Mouse (Mus musculus) stomach, embryonic 14.5 days (tissue): ENCODE measurements around the gene Gxylt2. TPM values are rescaled to one million over a fixed set of nuclear protein-coding genes. Genes with fewer than 3 reads are reported as not detected.

Source experiments
- ATAC-seq: fragments of 200-750 bp; cut with Nextera tagmentation; 2 replicates; pipeline ENCODE4 v1.8.0; 2017; ENCODE audit warnings: low read depth, moderate TSS enrichment; ENCODE audit not compliant: insufficient number of reproducible peaks, insufficient read depth, low FRiP score
- H3K27ac ChIP-seq: fragments of 300-500 bp; sonication (generic); 2 replicates; pipeline ENCODE4 v1.5.1; 2014; ENCODE audit warnings: mild to moderate bottlenecking, low read length, moderate library complexity, mixed read lengths
- H3K27me3 ChIP-seq: fragments of 300-500 bp; sonication (generic); 2 replicates; pipeline ENCODE4 v1.6.1; 2014; ENCODE audit warnings: low read length, control low read depth, mixed read lengths; ENCODE audit not compliant: control insufficient read depth, insufficient read depth
- H3K36me3 ChIP-seq: fragments of 300-500 bp; sonication (generic); 2 replicates; pipeline ENCODE4 v1.6.1; 2014; ENCODE audit warnings: mild to moderate bottlenecking, control low read depth, low read length, moderate library complexity, mixed read lengths; ENCODE audit not compliant: control insufficient read depth, insufficient read depth
- H3K4me1 ChIP-seq: fragments of 300-500 bp; sonication (generic); 2 replicates; pipeline ENCODE4 v1.6.1; 2014; ENCODE audit warnings: low read length, control low read depth, mixed read lengths; ENCODE audit not compliant: control insufficient read depth, insufficient read depth
- H3K4me2 ChIP-seq: fragments of 300-500 bp; sonication (generic); replicated peaks from 2 replicates; pipeline ENCODE4 v1.6.1; 2014; ENCODE audit warnings: low read depth, low read length, control low read depth
- H3K4me3 ChIP-seq: fragments of 300-500 bp; sonication (generic); 2 replicates; pipeline ENCODE4 v1.5.1; 2014; ENCODE audit warnings: low read depth, low read length, control low read depth
- H3K9ac ChIP-seq: fragments of 300-500 bp; sonication (generic); replicated peaks from 2 replicates; pipeline ENCODE4 v1.6.1; 2014; ENCODE audit warnings: low read depth, mild to moderate bottlenecking, control low read depth, low read length, moderate library complexity, mixed read lengths
- H3K9me3 ChIP-seq: fragments of 300-500 bp; sonication (generic); 2 replicates; pipeline ENCODE4 v1.6.1; 2016; ENCODE audit warnings: low read depth, low read length, control low read depth; ENCODE audit not compliant: control insufficient read depth
- WGBS: fragments of 180-500 bp; shearing (Covaris S2); extraction: QIAGEN DNeasy Blood & Tissue Kit; methylation state at CpG from one replicate; pipeline ENCODE4 v1.1.7; 2014; 5-methylcytosine and 5-hydroxymethylcytosine counted together
- polyA plus RNA-seq: library from polyadenylated mRNA; unstranded; fragments of >200 nt; fragmentation: Nextera tagmentation; extraction: Ambion mirVana; gene quantifications from 2 replicates; pipeline ENCODE4 v1.2.1, GENCODE M21; 2014

Gene Gxylt2
- 1.7 and 2.0 TPM in 2 replicates for polyA plus RNA-seq

DNA sequence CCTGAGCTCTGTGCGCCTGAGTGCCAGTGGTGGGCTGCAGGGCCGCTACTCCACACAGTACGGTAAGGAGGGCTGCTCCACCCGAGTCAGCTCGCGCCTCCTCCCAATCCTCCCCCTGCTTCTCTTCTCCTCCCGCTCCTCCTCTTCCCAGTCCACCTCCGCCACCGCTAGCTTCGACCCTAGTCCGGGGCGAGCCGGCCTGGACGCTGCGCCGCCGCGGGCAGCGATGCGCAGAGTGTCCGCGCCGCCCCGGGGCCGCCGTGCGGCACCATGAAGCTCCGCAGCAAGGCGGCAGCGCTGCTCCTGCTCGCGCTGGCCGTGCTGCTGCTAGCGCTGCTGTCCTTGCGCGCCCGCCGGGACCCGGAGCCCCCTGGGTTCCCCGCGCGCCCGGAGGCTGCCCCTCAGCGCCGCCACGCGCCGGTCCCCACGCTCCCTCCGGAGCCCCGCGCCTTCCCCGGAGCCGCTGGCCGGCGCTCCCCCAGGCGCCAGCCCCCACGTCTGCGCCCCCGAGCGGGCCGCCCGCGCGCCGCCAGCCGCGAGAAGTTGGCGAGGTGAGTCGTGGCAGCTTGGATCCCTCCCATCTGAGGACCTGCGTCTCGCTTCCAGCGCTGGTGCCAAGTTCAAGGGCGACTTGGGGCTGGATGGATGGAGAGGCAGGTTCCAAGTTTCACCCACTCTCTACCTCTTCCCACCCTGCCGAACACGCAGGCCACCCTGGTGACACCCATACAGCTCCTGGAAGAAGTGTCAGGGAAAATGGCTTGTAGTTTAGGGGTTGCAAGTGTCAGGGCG is at the start of gene Gxylt2:
Gene Gxylt2, plus strand, starts transcription at position 161 of the 792 bp plus-strand sequence.
- H3K9me3 ChIP-seq, result no peaks in the 10 kb centered on the region
- H3K9ac ChIP-seq, result peak within 1 kb of the TSS; percentile 50
- no peaks in the 10 kb centered on the region for H3K36me3 ChIP-seq
- H3K4me2 ChIP-seq, result peak within 1 kb of the TSS; percentile 94
- WGBS, result under 1% methylated on average over 71 of the region's 77 CpGs
- no peak within 1 kb of the TSS for H3K27ac ChIP-seq
- H3K4me3 ChIP-seq, result peak within 1 kb of the TSS; percentile 56
- H3K27me3 ChIP-seq, result no peaks in the 10 kb centered on the region
- H3K4me1 ChIP-seq, result no peaks in the 10 kb centered on the region; the same call in 1 of the 2 replicates
- peak; percentile 88 for ATAC-seq

DNA sequence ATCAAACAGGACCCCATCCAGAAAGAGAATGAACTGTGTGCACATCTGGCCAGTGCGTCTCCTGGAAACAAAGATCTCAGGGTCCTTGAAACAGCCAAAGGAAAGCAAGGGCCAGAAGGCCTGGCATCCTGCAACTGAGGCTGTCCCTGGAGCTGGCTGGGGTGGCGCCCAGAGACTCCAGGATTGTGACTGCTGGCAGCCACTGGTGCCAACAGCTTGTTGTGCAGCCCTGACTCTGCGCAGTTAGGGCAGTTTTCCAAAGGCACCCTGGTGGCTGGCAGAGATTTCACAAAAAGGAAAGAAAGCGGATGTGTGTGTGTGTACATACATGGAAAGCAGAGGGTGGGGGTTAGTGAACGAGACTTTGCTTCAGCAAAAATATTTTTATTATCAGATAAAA is 44.1 kb upstream of the Gxylt2 start:
- no peak overlapping the region for H3K4me2 ChIP-seq
- ATAC-seq, result no peak
- 87% methylated on average over 5 of the region's 5 CpGs for WGBS
- H3K27ac ChIP-seq, result no peak overlapping the region
- peaks cover 15% of the 10 kb centered on the region for H3K36me3 ChIP-seq
- H3K4me3 ChIP-seq, result no peak overlapping the region
- H3K27me3 ChIP-seq, result no peaks in the 10 kb centered on the region
- H3K9me3 ChIP-seq, result no peaks in the 10 kb centered on the region
- H3K9ac ChIP-seq, result no peak overlapping the region
- H3K4me1 ChIP-seq, result no peaks in the 10 kb centered on the region

DNA sequence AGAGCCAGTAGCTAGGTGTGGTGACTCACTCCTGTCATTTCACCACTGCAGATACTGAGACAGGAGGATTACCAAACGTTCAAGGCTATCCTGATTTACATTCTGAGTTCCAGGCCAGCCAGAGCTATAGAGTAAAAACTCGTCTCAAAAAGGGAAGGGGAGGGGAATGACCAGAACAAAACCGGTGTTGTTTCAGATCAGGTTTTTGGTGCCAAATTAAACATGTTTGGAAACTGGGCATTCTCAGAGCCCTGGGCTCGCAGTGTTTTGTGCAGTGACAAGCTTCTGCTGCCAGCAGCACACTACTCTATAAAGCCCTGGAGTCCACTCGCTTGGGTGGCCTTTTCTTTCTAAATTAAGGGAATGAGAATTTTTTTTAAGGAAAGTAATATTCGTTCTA is 42.3 kb upstream of the Gxylt2 start:
- no peak overlapping the region for H3K27ac ChIP-seq
- H3K27me3 ChIP-seq, result no peaks in the 10 kb centered on the region
- no peaks in the 10 kb centered on the region for H3K4me1 ChIP-seq
- peaks cover 15% of the 10 kb centered on the region for H3K36me3 ChIP-seq
- 66% methylated on average over 6 of the region's 6 CpGs for WGBS
- no peaks in the 10 kb centered on the region for H3K9me3 ChIP-seq
- no peak overlapping the region for H3K4me3 ChIP-seq
- no peak for ATAC-seq
- no peak overlapping the region for H3K9ac ChIP-seq
- H3K4me2 ChIP-seq, result no peak overlapping the region

DNA sequence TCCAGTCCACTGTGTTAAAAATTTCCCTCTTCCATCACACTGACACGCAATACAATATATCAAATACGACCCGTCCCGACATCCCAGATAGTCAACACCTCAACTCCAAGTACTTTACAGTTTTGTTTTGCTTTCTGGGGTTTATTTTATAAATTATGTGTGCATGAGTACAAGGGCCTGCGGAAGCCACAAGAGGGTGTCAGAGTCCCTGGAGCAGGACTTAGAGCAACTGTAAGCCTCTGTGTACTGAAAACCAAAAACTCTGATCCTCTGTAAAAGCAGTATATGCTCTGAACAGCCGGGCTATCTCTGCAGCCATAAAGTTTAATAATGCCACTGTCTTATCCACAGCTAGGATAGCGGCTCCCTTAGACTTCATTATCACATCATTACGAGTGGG is 36.9 kb upstream of the Gxylt2 start:
- no peak for ATAC-seq
- Histone ChIP-seq H3K27ac (no peak overlapping the region), H3K4me2 (no peak overlapping the region), H3K4me1 (peaks cover 3% of the 10 kb centered on the region; the same call in 1 of the 2 replicates), H3K36me3 (peaks cover 12% of the 10 kb centered on the region), H3K9ac (no peak overlapping the region), H3K9me3 (no peaks in the 10 kb centered on the region), H3K27me3 (no peaks in the 10 kb centered on the region), H3K4me3 (no peak overlapping the region)
- 86% methylated on average over 8 of the region's 8 CpGs for WGBS

DNA sequence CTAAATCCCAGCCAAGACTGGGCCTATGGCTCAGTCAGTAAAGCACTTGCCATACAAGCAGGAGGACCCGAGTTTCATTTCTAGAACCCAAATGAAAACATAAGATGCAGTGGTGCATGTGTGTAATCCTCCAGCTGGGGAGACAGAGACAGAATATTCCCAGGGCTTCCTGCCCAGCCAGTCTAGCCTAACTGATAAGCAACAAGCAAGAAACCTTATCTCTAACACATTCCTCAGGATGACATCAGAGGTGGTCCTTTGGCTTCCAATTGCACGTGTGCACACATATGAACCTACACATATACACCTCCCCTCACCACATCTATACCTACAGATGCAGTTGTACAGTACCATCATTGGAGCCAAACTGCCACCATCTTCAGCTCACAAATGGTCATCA is 35.7 kb upstream of the Gxylt2 start:
- Histone ChIP-seq H3K27me3 (no peaks in the 10 kb centered on the region), H3K4me1 (peaks cover 3% of the 10 kb centered on the region; the same call in 1 of the 2 replicates), H3K36me3 (peaks cover 6% of the 10 kb centered on the region; the same call in 1 of the 2 replicates), H3K9me3 (no peaks in the 10 kb centered on the region), H3K9ac (no peak overlapping the region), H3K4me2 (no peak overlapping the region), H3K4me3 (no peak overlapping the region), H3K27ac (no peak overlapping the region)
- no peak for ATAC-seq
- 67% methylated on average over 2 of the region's 2 CpGs for WGBS

DNA sequence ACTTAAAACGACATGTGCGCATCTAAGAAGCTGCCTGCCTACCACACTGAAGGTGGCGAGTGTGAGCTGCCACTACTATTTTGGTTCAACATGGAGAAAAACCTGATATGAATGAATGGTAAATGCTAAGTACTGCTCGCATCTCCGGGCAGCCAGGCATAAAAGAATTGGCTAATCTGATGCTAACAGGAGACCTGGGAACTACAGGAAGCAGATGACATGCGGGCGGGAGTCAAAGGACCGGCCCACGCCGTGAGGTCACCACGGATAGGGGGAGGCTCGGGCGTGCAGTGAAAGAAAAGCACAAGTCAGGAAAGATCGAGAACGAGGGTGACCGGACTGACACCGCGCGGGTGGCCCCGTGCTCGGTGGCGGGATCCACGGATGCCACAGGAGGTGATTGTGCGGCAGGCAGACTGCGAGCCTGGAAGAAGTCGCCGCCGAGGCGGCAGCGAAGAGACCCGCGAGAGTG is 34.1 kb upstream of the Gxylt2 start:
- peaks cover 3% of the 10 kb centered on the region; the same call in 1 of the 2 replicates for H3K4me1 ChIP-seq
- H3K27me3 ChIP-seq, result no peaks in the 10 kb centered on the region
- WGBS, result 2% methylated on average over 32 of the region's 32 CpGs
- H3K9ac ChIP-seq, result peak overlapping the region; percentile 72
- H3K36me3 ChIP-seq, result no peaks in the 10 kb centered on the region
- H3K4me2 ChIP-seq, result peak overlapping the region; percentile 89
- H3K4me3 ChIP-seq, result peak overlapping the region; percentile 88
- no peaks in the 10 kb centered on the region for H3K9me3 ChIP-seq
- ATAC-seq, result peak; percentile 63; the same call in 1 of the 2 replicates
- H3K27ac ChIP-seq, result no peak overlapping the region

DNA sequence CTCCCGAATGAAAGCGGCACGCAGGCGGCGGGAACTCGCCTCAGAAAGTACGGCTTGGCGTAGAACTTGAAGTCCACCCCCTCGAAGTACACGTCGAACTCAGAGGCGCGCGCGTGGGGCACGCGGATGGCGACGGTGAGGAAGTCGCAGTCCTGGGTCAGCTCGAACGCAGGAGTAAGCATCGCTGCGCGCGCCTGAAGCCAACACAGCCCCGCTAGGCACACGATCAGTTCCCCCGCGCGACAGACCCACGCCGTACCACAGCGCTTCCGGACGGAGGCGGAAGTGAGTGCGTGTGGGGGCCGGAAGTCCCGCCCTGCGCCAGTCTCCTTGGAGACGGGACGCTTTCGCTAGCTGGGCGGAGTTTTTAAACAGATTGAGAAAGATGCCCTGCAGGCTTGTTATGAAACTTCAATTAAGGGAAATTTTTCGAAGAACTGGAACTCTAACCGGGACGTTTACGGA is 33.6 kb upstream of the Gxylt2 start, which contains the start of gene Shq1:
Gene Shq1, minus strand, starts transcription at position 278 of the 465 bp plus-strand sequence.
- no peaks in the 10 kb centered on the region for H3K9me3 ChIP-seq
- no peak within 1 kb of the TSS for H3K27ac ChIP-seq
- no peaks in the 10 kb centered on the region for H3K27me3 ChIP-seq
- H3K4me2 ChIP-seq, result peak within 1 kb of the TSS; percentile 89
- H3K4me1 ChIP-seq, result peaks cover 3% of the 10 kb centered on the region; the same call in 1 of the 2 replicates
- H3K9ac ChIP-seq, result peak within 1 kb of the TSS; percentile 72
- no peaks in the 10 kb centered on the region for H3K36me3 ChIP-seq
- H3K4me3 ChIP-seq, result peak within 1 kb of the TSS; percentile 88
- whole genome bisulfite sequencing, result under 1% methylated on average over 49 of the region's 49 CpGs
- ATAC-seq, result peak; percentile 90

DNA sequence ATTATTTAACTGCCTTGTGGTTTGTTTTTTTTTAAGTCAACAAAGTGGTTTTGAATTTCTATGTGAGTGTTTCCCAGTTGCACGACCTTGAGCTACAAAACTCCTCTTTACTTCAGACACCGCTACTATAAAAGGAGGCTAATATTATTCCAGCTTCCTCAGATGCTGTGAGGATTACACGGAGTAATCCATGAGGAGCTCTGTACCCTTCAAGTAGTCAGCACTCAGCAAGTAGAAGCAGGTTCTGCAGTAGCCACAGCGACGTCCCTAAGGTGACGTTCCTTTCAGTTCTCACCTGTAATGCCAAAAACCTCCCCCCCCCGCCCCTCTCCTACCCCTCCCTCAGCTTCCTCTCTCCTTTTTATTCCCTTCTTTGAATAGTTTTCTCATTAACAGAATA is 33.1 kb upstream of the Gxylt2 start:
- Histone ChIP-seq H3K4me3 (peak overlapping the region; percentile 88), H3K27ac (no peak overlapping the region), H3K4me2 (peak overlapping the region; percentile 89), H3K4me1 (peaks cover 3% of the 10 kb centered on the region; the same call in 1 of the 2 replicates), H3K27me3 (no peaks in the 10 kb centered on the region), H3K36me3 (no peaks in the 10 kb centered on the region), H3K9me3 (no peaks in the 10 kb centered on the region), H3K9ac (no peak overlapping the region)
- WGBS, result 11% methylated on average over 7 of the region's 7 CpGs
- ATAC-seq, result no peak
